Mouse (Mus musculus): Measurements from ENCODE around the gene Afap1.
A peak's percentile ranks its signal among the peaks of the same experiment; 100 is the strongest.

Afap1 gene

GRCm38 (mm10) chr5:35933059-35933458 is 39.9 kb downstream of the Afap1 start:
- no peak for DNase-seq (ENCODE audit: low spot score in 2 of 2)

- no peak for DNase-seq (ENCODE audit: low spot score in 2 of 2)
Measured at GRCm38 (mm10) chr5:35935939-35936338, 42.8 kb downstream of the Afap1 start.

GRCm38 (mm10) chr5:35938249-35939223 is 45.4 kb downstream of the Afap1 start:
- DNase-seq (ENCODE audit: low spot score in 2 of 2), result no peak

GRCm38 (mm10) chr5:35939958-35940357 is 46.8 kb downstream of the Afap1 start:
- no peak for DNase-seq (ENCODE audit: low spot score in 2 of 2)

GRCm38 (mm10) chr5:35943541-35943940 is 50.4 kb downstream of the Afap1 start:
- no peak for DNase-seq (ENCODE audit: low spot score in 2 of 2)

- no peak for DNase-seq (ENCODE audit: low spot score in 2 of 2)
Measured at GRCm38 (mm10) chr5:35946841-35947240, 53.7 kb downstream of the Afap1 start.

GRCm38 (mm10) chr5:35947427-35947826 is 54.3 kb downstream of the Afap1 start:
- DNase-seq (ENCODE audit: low spot score in 2 of 2), result no peak

GRCm38 (mm10) chr5:35948225-35948975 is 55.3 kb downstream of the Afap1 start:
- DNase-seq (ENCODE audit: low spot score in 2 of 2), result no peak

GRCm38 (mm10) chr5:35949061-35949460 is 55.9 kb downstream of the Afap1 start:
- no peak for DNase-seq (ENCODE audit: low spot score in 2 of 2)

GRCm38 (mm10) chr5:35950504-35950903 is 57.4 kb downstream of the Afap1 start:
- DNase-seq (ENCODE audit: low spot score in 2 of 2), result no peak

- no peak for DNase-seq (ENCODE audit: low spot score in 2 of 2)
Measured at GRCm38 (mm10) chr5:35954055-35954718, 61.1 kb downstream of the Afap1 start.

GRCm38 (mm10) chr5:35956268-35956667 is 63.1 kb downstream of the Afap1 start:
- DNase-seq (ENCODE audit: low spot score in 2 of 2), result no peak

GRCm38 (mm10) chr5:35958681-35959080 is 65.6 kb downstream of the Afap1 start:
- peak in 1 of 2 experiments; percentile 33 for DNase-seq (ENCODE audit: low spot score in 2 of 2)

GRCm38 (mm10) chr5:35960168-35960567 is 67.0 kb downstream of the Afap1 start:
- no peak for DNase-seq (ENCODE audit: low spot score in 2 of 2)

- DNase-seq (ENCODE audit: low spot score in 2 of 2), result no peak
Measured at GRCm38 (mm10) chr5:35961271-35961670, 68.2 kb downstream of the Afap1 start.

- no peak for DNase-seq (ENCODE audit: low spot score in 2 of 2)
Measured at GRCm38 (mm10) chr5:35963635-35964034, 70.5 kb downstream of the Afap1 start.

GRCm38 (mm10) chr5:35965036-35965435 is 71.9 kb downstream of the Afap1 start:
- DNase-seq (ENCODE audit: low spot score in 2 of 2), result no peak

GRCm38 (mm10) chr5:35969857-35970256 is 76.7 kb downstream of the Afap1 start:
- no peak for DNase-seq (ENCODE audit: low spot score in 2 of 2)

GRCm38 (mm10) chr5:35970380-35971105 is 77.4 kb downstream of the Afap1 start:
- DNase-seq (ENCODE audit: low spot score in 2 of 2), result peak; percentile 62 to 63

- DNase-seq (ENCODE audit: low spot score in 2 of 2), result peak; percentile 40 to 80
Measured at GRCm38 (mm10) chr5:35971841-35972578, 78.9 kb downstream of the Afap1 start.

- no peak for DNase-seq (ENCODE audit: low spot score in 2 of 2)
Measured at GRCm38 (mm10) chr5:35972739-35973138, 79.6 kb downstream of the Afap1 start.

Data from thymus, postnatal 10 days (tissue).